Mouse (Mus musculus): Measurements from ENCODE around the gene Olfr1423.
"Not testable (repeated sequence)": the region's sequence is repeated elsewhere in the genome, so short reads cannot be mapped to it uniquely, and the experiment has no call there.

DNA sequence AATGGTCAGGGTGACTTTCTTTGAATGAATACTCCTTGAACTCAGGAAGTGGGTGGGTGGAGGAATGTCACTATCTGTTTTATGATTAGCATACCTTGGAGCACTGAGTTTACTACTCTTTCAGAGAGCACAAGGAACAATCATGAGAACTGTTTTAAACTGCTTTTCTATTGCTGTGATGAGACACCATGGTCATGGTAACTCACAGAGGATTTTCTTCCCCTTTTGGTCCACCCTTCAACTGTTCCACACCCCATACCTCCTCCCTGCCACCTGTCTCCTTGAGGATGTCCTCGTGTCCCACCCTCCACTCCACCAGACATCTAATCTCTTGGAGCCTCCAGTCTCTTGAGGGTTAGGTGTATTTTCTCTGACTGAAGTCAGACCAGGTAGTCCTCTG lies 26.7 kb upstream of the Olfr1423 start:
- not testable (repeated sequence) for TF ChIP-seq CTCF (IDR thresholded peaks at IDR 0.05; ENCODE audit: low read depth, low read length); POLR2A (IDR thresholded peaks at IDR 0.05; ENCODE audit: borderline replicate concordance, low read depth, low read length)

All from bone marrow macrophage, adult 2 months (primary cell).